Mouse (Mus musculus) adrenal gland, postnatal 25 days (tissue): ENCODE data around the gene Tmem245. TPM values are rescaled to one million over a fixed set of nuclear protein-coding genes. Genes with fewer than 3 reads are reported as not detected.
A peak's percentile ranks its signal among the peaks of the same experiment; 100 is the strongest.

Source experiments
- DNase-seq: peaks from one replicate; pipeline ENCODE4 v3.0.0; 2021; ENCODE audit warnings: mixed read lengths
- total RNA-seq: library from RNA; stranded (reverse); gene quantifications from 2 replicates; pipeline ENCODE4 v1.2.3, GENCODE M21; 2021

Tmem245 gene
- total RNA-seq, 1 experiment from 2014 or later, result 53.9 TPM

- peak; percentile 45 for DNase-seq
These were observed 82.7 kb downstream of the Tmem245 start for GRCm38 (mm10) chr4:56864417-56865001.

GRCm38 (mm10) chr4:56864016-56864415 lies 83.2 kb downstream of the Tmem245 start:
- no peak for DNase-seq

- no peak for DNase-seq
These were observed 85.7 kb downstream of the Tmem245 start for GRCm38 (mm10) chr4:56861551-56861950.

DNA sequence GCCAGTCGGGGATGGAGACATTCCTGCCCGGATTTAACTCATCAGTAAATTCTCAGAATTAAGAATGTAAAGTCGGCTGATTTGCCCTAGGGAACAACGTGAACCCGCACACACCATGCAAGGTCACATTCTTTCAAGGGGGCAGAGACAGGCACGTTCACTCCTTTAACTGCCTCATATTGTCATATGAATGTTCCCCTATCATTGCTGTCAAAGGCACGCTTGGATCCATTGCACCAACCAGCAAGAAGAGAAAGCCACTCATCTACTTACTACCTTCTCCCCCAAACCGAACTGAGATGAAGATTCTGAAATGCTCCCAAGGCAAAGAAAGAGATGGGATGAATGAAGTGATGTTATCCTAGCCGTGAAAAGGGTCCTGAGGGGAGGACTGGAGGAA lies 88.5 kb downstream of the Tmem245 start:
- no peak for DNase-seq

DNA sequence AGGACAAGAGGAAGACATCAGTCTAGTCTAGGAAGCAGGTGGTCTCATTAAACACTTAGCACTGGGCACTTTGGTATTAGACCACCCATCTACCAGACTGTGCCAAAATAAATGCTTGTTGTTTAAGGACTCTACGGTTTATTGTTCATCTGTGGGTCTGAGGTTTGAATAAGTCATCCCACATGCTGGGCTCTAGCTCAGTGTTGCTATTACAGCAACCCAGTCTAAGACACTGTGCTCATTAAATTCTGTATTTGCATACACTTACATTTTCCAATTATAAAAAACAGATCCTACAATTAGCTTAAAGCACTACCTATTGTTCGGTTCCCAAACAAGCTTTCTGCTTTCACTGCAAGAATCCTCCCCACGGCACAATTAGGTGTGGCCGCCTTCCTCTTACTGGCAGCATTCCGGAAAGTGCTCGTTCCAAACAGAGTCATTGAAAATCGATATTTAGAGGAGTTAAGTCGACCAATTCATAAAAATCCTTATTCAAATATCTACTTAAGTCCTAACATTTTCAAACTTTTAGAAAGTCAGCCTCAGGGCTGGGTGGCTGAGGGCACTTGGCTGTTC lies 90.8 kb downstream of the Tmem245 start:
- DNase-seq, result no peak

DNA sequence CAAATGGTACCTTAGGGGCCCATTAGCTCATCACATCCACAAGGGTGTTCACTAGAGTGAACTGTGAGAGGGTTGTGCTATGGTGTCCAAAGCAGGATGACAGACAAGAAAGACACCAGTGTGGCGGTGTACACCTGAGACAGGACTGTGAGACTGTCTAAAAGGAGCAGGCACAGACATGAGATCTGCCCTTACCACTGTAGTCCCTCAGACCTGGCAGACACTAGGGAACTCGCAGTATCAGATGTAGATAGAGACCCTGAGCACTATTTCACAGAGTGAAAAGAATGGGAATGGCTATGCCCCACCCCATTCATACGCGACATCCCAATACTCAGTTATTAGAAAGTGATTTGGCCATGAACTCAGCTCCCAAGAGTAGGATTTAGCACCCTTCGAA lies 91.3 kb downstream of the Tmem245 start:
- no peak for DNase-seq

- no peak for DNase-seq
These were observed 96.5 kb downstream of the Tmem245 start for GRCm38 (mm10) chr4:56850724-56851123.

DNA sequence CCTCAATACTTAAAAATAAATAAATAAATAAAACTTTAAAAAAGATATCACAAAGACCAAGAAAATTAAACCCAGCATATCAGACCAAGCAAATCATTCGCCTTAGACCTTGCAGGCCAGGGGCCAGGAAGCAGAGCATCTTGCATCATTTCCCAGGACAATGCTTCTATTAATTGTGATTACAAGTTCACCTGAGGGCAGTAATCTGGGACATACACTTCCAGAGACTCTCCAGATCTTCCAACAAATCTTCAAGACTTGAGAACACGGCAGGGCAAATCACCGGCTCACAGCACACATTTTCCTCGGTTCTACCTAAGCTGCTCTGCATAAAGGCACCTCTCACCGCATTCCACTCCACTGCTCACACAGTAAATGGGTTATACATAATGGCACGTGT lies 99.2 kb downstream of the Tmem245 start:
- DNase-seq, result no peak

DNA sequence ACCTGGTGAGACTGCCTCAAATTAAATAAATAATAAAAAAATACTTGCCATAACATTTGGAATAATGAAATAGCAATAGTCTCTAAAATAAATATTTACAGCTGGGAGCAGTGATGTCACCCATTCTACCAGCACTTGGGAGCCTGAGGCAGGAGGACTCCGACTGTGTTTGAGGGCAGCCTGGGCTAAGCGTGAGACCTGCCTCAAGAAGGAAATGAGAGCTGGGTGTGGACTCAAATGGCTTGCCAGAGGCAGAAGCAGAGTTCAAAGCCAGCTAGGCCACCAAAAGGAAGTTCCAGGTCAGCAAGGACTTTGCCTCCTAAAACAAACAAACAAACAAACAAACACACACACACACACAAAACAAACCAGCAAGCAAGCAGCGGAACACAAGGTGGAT lies 99.8 kb downstream of the Tmem245 start:
- no peak for DNase-seq

DNA sequence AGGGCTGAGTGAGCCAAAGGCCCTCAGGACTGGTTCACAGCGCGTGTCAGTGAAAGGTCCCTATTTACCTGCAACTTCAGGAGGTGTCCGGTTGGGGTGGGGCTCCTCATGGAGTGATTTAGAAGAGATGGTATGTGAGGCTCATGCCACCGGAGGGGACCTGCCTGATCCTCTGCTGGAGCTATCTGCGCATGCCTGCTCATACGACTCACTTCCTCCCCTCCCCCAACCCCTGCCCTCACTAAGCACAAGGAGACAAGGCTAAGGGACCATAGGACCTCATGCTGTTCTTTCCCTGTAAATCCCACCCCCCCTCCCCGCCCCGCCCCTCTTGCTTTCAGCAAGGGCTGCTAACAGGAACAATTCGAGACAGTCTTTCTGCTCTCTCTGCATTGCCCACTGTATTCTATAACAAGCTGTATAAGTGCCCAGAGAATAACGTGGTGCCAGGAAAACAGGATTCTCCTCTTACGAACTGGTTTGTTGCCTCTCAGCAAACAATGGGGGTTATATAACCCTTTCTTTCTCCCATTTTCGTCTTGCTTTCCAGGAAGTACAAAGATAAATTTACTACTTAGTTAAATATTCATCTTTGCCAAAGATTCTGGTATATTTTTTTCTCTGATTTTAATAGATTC lies 101.2 kb downstream of the Tmem245 start:
- no peak for DNase-seq

DNA sequence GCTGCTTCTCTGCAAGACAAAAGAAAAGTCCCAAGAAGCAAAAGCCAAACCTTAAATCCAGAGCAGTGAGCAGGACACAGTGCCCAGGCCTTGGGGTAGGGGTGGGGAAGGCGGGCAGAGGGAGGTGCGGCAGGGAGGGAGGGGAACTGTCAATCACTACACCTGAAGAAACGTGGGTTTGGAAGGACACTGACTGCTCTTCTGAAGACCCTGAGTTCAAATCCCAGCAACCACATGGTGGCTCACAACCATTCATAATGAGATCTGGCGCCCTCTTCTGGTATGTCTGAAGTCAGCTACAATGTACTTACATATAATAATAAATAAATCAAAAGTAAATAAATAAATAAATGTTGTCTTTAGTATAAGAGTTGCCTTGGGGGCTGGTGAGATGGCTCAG lies 102.3 kb downstream of the Tmem245 start:
- no peak for DNase-seq

- no peak for DNase-seq
These were observed 103.3 kb downstream of the Tmem245 start for GRCm38 (mm10) chr4:56843963-56844362.

DNA sequence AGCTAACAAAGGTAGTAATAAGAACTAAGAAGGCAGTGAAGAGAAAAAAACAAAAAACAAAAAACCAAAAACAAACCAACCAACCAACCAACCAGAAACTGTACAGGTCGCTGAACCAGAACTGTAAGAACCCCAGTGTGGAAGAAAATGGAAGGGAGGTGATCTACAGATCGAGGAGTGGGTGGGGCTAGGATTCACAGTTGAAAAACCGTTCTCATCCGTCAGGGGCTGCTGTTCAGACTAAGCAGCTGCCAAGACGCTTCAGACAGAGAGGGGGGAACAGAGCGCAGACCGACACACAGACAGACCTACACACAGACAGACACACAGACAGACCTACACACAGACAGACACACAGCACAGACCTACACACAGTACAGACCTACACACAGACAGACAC lies 104.7 kb downstream of the Tmem245 start:
- no peak for DNase-seq

GRCm38 (mm10) chr4:56840297-56840696 lies 106.9 kb downstream of the Tmem245 start:
- DNase-seq, result no peak

DNA sequence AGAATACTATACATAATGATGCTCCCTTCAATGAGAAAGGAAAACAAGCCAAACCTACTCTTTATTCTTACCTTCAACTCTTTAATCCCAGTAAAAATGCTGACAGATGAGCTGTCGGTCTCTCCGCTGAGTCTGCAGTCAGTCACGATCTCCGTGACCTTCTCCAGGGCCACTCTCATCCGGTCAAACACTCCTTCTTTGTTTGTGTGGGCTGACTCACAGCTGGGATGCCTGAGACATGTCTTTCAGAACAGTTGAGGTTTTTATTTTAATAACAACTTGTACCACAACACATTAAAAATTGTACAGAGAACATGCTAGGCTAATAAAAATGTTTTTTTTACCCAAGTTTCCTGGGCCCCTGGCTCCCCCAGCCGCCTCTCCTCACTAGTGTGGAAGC lies 109.6 kb downstream of the Tmem245 start:
- peak; percentile 47 for DNase-seq

GRCm38 (mm10) chr4:56831998-56832397 lies 115.2 kb downstream of the Tmem245 start:
- DNase-seq, result peak; percentile 14

GRCm38 (mm10) chr4:56831013-56831609 lies 116.1 kb downstream of the Tmem245 start:
- no peak for DNase-seq

- DNase-seq, result peak; percentile 16
These were observed 117.7 kb downstream of the Tmem245 start for GRCm38 (mm10) chr4:56829511-56829921.

DNA sequence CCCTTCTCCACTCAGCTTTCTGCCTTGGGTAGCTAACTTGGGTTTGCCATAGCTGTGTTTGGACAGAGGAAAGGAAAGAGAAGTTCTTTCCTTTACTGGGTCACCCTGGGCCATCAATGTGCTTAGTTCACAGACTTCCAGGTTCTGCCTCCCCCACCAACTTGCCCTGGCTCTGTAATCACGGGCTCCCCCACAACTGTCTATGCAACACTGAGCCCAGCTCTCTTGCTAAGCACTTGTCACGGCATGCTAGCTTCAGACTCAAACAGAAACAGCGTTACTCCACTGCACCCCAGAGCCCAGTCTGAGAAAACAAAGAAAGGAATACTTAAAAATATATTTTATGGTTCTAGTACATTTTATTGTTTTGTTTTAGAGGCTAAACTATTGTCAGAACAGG lies 118.3 kb downstream of the Tmem245 start:
- DNase-seq, result no peak

DNA sequence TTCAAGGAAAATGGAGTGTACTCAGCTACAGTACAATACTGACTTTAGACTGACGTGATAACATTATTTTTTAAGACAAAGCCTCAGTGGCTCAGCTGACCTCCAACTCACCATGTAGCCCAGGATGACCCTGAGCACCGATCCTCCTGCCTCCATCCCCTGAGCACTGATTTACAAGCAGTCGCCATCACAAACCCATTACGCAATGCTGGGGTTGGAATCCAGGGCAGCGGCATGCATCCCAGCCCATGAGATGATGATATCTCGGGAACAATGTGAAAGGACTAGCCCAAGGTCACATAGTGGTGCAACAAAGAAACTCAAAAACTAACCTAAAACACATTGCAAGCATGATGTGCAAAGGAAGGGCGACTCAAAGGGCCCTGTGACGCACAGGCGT lies 123.0 kb downstream of the Tmem245 start:
- DNase-seq, result peak; percentile 41

DNA sequence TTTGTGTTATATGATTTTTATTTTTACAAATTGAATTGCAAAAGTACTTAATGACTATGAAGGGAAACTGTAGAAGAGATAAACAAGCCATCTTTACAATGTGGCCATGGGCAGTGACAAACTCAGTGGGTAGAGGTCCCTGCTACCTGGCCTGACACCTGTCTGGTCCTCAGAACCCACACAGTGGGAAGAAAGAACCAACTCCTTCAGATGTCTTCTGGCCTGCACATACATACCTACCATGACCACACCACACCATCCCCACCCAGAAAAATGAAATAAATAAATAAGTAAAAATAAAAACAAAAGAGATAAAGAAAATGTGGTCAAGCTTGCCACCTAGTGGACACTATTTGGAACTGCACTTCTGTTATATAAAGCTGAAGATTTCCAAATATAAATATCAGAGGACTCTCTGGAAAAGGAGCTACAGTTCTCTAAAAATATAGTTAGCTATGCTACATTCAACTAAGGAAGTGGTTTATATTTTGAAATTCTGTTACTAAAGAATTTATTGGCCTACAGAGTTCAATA lies 127.2 kb downstream of the Tmem245 start:
- no peak for DNase-seq
